Mouse (Mus musculus) bone marrow, adult 2 months (tissue): Measurements from ENCODE around the gene Lbhd2.

Source experiments
- CTCF ChIP-seq: fragments of 200-500 bp; IDR thresholded peaks from 2 replicates; pipeline ENCODE4 v1.5.1; 2011; ENCODE audit warnings: low read length, control low read depth; ENCODE audit not compliant: control insufficient read depth, insufficient read depth
- POLR2A ChIP-seq: fragments of 200-500 bp; IDR thresholded peaks from 2 replicates; pipeline ENCODE4 v1.6.1; 2011; ENCODE audit warnings: low read depth, mild to moderate bottlenecking, control low read depth, low read length, borderline replicate concordance; ENCODE audit not compliant: control insufficient read depth

DNA sequence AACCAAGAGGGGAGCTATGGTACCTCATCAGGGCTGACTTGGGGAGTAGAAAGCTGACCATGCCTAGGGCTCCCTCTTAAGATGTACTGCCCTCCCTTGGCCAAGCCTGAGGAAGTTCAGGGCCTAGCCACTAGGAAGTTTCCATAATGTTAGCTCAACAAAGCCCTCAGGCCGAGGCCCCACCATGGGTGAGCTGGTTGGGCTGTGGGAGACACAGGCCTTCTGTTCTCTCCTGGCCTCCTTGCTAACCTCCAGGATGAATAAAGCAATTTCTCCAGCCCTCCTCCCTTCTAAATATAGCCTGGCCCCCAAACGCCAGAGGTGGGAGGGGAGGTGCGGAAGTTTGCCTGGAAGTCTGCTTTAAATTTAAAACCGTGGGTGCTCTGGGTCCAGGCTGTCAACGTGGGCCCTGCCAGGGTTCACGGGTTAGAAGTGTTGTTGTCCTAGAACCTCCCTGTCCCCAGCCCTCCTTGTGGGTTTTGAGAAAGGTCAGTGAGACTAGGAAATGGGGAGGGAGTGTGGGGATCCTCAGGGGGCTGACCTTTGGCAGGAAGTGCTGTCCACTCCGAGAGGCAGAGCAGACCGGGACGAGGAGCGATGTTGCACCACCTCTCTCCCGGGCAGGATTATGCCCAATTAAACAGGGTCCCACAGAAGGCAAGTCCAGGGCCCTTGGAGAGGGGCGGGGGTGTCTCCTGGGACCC is 6.1 kb downstream of the Lbhd2 start:
- TF ChIP-seq CTCF, result no peak
- no peak for TF ChIP-seq POLR2A
